In genomic region chr7:113239448-113240130, GRCm38 (mm10) we compare ENCODE assay signal across 16 mouse cellular contexts. TPM values are rescaled to one million over a fixed set of nuclear protein-coding genes. Genes with fewer than 3 reads are reported as not detected.
A peak's percentile ranks its signal among the peaks of the same experiment; 100 is the strongest.
DNase-seq lines count a peak whose midpoint lies in the region; ATAC-seq and TF ChIP-seq lines count a peak whose summit lies in the region.
"Had no signal": no experiment of that assay in that cellular context is flagged by ENCODE, and none has a peak within 500 bp of the region (broad histone marks: within the 10 kb centered on the region; RNA-seq: fewer than 3 reads in every experiment).

No protein-coding gene starts in this region.

- no peaks in the 10 kb centered on the region for H3K79me2 ChIP-seq in MEL (ENCODE audit: control insufficient read depth, insufficient read depth, low read length, poor library complexity)

- DNase-seq in heart, adult 18-20 months, result no peak
- DNase-seq in MEL (ENCODE audit: low read depth, low spot score), result peak; percentile 44
- no peak for DNase-seq in liver, embryonic 14.5 days (ENCODE audit: low read depth in 3 of 3, low spot score in 3 of 3)
- peak; percentile 72 for DNase-seq in lung, postnatal 36 days
- DNase-seq in gastrocnemius, postnatal 25 days, result no peak
- DNase-seq in kidney, postnatal 14 days, result no peak
- DNase-seq in layer of hippocampus, postnatal 36 days, result no peak
- DNase-seq: cerebellum, postnatal 14 days; forebrain, postnatal 0 days; retina, postnatal 1 day had no signal

- H3K4me1 ChIP-seq in heart, embryonic 14.5 days (ENCODE audit: control insufficient read depth in 2 of 2, insufficient read depth in 2 of 2, low read length in 2 of 2), result peaks cover 31 to 41% of the 10 kb centered on the region in 2 experiments
- peaks cover 8 to 34% of the 10 kb centered on the region in 2 experiments for H3K4me1 ChIP-seq in MEL (ENCODE audit: control insufficient read depth in 1 of 2, insufficient read depth in 2 of 2, low read length in 2 of 2)
- peaks cover 0 to 11% of the 10 kb centered on the region in 2 experiments; a peak in 2 of 4 replicates for H3K4me1 ChIP-seq in liver, embryonic 14.5 days (replicated peaks; ENCODE audit: control insufficient read depth in 2 of 2, insufficient read depth in 2 of 2, low read length in 1 of 2)
- H3K4me1 ChIP-seq: midbrain, embryonic 10.5 days had no signal

- H3K9ac ChIP-seq in heart, embryonic 14.5 days (ENCODE audit: low read length), result no peak overlapping the region
- no peak overlapping the region for H3K9ac ChIP-seq in MEL (ENCODE audit: control insufficient read depth, low read depth, low read length, poor library complexity, severe bottlenecking)
- H3K9ac ChIP-seq in liver, embryonic 14.5 days (replicated peaks), result no peak overlapping the region
- H3K9ac ChIP-seq: forebrain, postnatal 0 days; hindbrain, embryonic 15.5 days had no signal

- TF ChIP-seq RAD21 in MEL (IDR thresholded peaks at IDR 0.05; ENCODE audit: low read depth, low read length), result no peak

- TF ChIP-seq POLR2A in MEL (IDR thresholded peaks at IDR 0.05; ENCODE audit: control insufficient read depth in 1 of 2, insufficient read depth in 1 of 2, low read depth in 1 of 2, low read length in 2 of 2, poor library complexity in 1 of 2), result no peak

- H3K4me3 ChIP-seq in heart, embryonic 14.5 days (ENCODE audit: control insufficient read depth in 1 of 2, insufficient read depth in 1 of 2, low read depth in 1 of 2, low read length in 2 of 2), result no peak overlapping the region
- H3K4me3 ChIP-seq in MEL (ENCODE audit: control insufficient read depth in 1 of 2, insufficient read depth in 1 of 2, low read depth in 2 of 2, low read length in 2 of 2), result no peak overlapping the region
- H3K4me3 ChIP-seq in liver, embryonic 14.5 days (ENCODE audit: insufficient read depth in 1 of 2, low read depth in 2 of 2, low read length in 2 of 2), result no peak overlapping the region
- H3K4me3 ChIP-seq: hindbrain, embryonic 15.5 days; layer of hippocampus, adult 2 months; midbrain, embryonic 10.5 days; myocyte had no signal

- TF ChIP-seq EP300 in MEL (IDR thresholded peaks at IDR 0.05; ENCODE audit: low read depth in 1 of 2, low read length in 2 of 2), result no peak
- no peak for TF ChIP-seq EP300 in liver, embryonic 14.5 days (IDR thresholded peaks at IDR 0.05; ENCODE audit: low read depth)

- no peaks in the 10 kb centered on the region for H3K36me3 ChIP-seq in heart, embryonic 14.5 days (ENCODE audit: control insufficient read depth, insufficient read depth, low read length)
- H3K36me3 ChIP-seq in MEL (ENCODE audit: control insufficient read depth in 1 of 2, insufficient read depth in 2 of 2, low read length in 2 of 2), result peaks cover 0 to 23% of the 10 kb centered on the region in 2 experiments; a peak in 2 of 4 replicates
- no peaks in the 10 kb centered on the region for H3K36me3 ChIP-seq in liver, embryonic 14.5 days (replicated peaks; ENCODE audit: control insufficient read depth, insufficient read depth, low read depth)
- H3K36me3 ChIP-seq: hindbrain, embryonic 15.5 days; midbrain, embryonic 10.5 days had no signal

- H3K27ac ChIP-seq in heart, embryonic 14.5 days (replicated peaks in 1 of 2; ENCODE audit: control insufficient read depth in 1 of 2, insufficient read depth in 1 of 2, low read depth in 2 of 2, low read length in 2 of 2), result peak overlapping the region; percentile 27 to 72; a peak in 2 of 4 replicates
- H3K27ac ChIP-seq in MEL (ENCODE audit: control insufficient read depth, low read depth, low read length), result no peak overlapping the region
- H3K27ac ChIP-seq in liver, embryonic 14.5 days, result no peak overlapping the region
- H3K27ac ChIP-seq: hindbrain, embryonic 15.5 days; layer of hippocampus, adult 2 months; midbrain, embryonic 10.5 days had no signal

- 64% methylated on average over 4 of the region's 4 CpGs for WGBS in heart, embryonic 14.5 days
- WGBS in liver, embryonic 14.5 days (ENCODE audit: insufficient replicate concordance), result 42% methylated on average over 4 of the region's 4 CpGs

- ATAC-seq in heart, embryonic 14.5 days (ENCODE audit: insufficient number of reproducible peaks, insufficient read depth, low FRiP score, low read depth), result no peak
- peak; percentile 41; the same call in 1 of the 2 replicates for ATAC-seq in liver, embryonic 14.5 days (ENCODE audit: insufficient read depth)
- ATAC-seq: forebrain, postnatal 0 days; Patski had no signal

- no peak for TF ChIP-seq CTCF in MEL (IDR thresholded peaks at IDR 0.05 in 2 of 3, conservative IDR thresholded peaks at IDR 0.05 in 1 of 3; ENCODE audit: control insufficient read depth in 1 of 3, insufficient read depth in 1 of 3, low read depth in 2 of 3, low read length in 3 of 3, poor library complexity in 1 of 3, severe bottlenecking in 1 of 3)
- no peak for TF ChIP-seq CTCF in liver, embryonic 14.5 days (IDR thresholded peaks at IDR 0.05; ENCODE audit: low read depth)

- no peaks in the 10 kb centered on the region for H3K27me3 ChIP-seq in heart, embryonic 14.5 days (ENCODE audit: control insufficient read depth, insufficient read depth, low read length)
- no peaks in the 10 kb centered on the region for H3K27me3 ChIP-seq in MEL (ENCODE audit: control insufficient read depth in 1 of 2, insufficient read depth in 2 of 2, low read length in 2 of 2)
- H3K27me3 ChIP-seq in liver, embryonic 14.5 days (ENCODE audit: control insufficient read depth, insufficient read depth, low read length), result no peaks in the 10 kb centered on the region
- H3K27me3 ChIP-seq: hindbrain, embryonic 15.5 days; Patski had no signal

- no peak overlapping the region for H3K4me2 ChIP-seq in heart, embryonic 14.5 days (ENCODE audit: low read length)
- no peak overlapping the region for H3K4me2 ChIP-seq in liver, embryonic 14.5 days (ENCODE audit: low read depth)
- H3K4me2 ChIP-seq: hindbrain, embryonic 15.5 days had no signal

- no peaks in the 10 kb centered on the region for H3K9me3 ChIP-seq in heart, embryonic 14.5 days (ENCODE audit: control insufficient read depth, low read length)
- H3K9me3 ChIP-seq in MEL (replicated peaks; ENCODE audit: insufficient read depth, low read length), result no peaks in the 10 kb centered on the region
- no peaks in the 10 kb centered on the region for H3K9me3 ChIP-seq in liver, embryonic 14.5 days (ENCODE audit: control insufficient read depth, low read length)
- H3K9me3 ChIP-seq: hindbrain, embryonic 15.5 days; midbrain, embryonic 10.5 days had no signal

TF ChIP-seq in MEL, 35 proteins besides CTCF, POLR2A, EP300 and RAD21:
- no peak for TF ChIP-seq ELF1 (IDR thresholded peaks at IDR 0.05; ENCODE audit: low read depth, low read length)
- TF ChIP-seq MEF2A (IDR thresholded peaks at IDR 0.05; ENCODE audit: extremely low read depth, insufficient replicate concordance, low read depth, low read length, poor library complexity, severe bottlenecking), result no peak
- TF ChIP-seq MYC (IDR thresholded peaks at IDR 0.05; ENCODE audit: low read depth, low read length), result no peak
- no peak for TF ChIP-seq USF2 (IDR thresholded peaks at IDR 0.05; ENCODE audit: borderline replicate concordance in 1 of 2, insufficient read depth in 1 of 2, low read depth in 1 of 2, low read length in 2 of 2)
- no peak for TF ChIP-seq ZC3H11A (IDR thresholded peaks at IDR 0.05; ENCODE audit: low read depth, low read length)
- TF ChIP-seq MAX (IDR thresholded peaks at IDR 0.05; ENCODE audit: low read length), result no peak
- no peak for TF ChIP-seq JUND (IDR thresholded peaks at IDR 0.05; ENCODE audit: low read depth, low read length)
- no peak for TF ChIP-seq ZKSCAN1 (IDR thresholded peaks at IDR 0.05; ENCODE audit: low read depth, low read length)
- no peak for TF ChIP-seq TAL1 (IDR thresholded peaks at IDR 0.05; ENCODE audit: low read length)
- no peak for TF ChIP-seq GATA1 (IDR thresholded peaks at IDR 0.05; ENCODE audit: low read depth, low read length)
- no peak for TF ChIP-seq E2F4 (IDR thresholded peaks at IDR 0.05; ENCODE audit: borderline replicate concordance, low read depth, low read length)
- no peak for TF ChIP-seq CHD2 (IDR thresholded peaks at IDR 0.05; ENCODE audit: low read length)
- no peak for TF ChIP-seq NELFE (IDR thresholded peaks at IDR 0.05; ENCODE audit: low read depth, low read length)
- TF ChIP-seq MXI1 (IDR thresholded peaks at IDR 0.05; ENCODE audit: low read depth, low read length), result no peak
- no peak for TF ChIP-seq HCFC1 (IDR thresholded peaks at IDR 0.05; ENCODE audit: low read depth, low read length)

RNA-seq across cellular contexts. Expression of gene Arntl, which starts 32.3 kb away (rescaled TPM):
- polyA plus RNA-seq in heart, embryonic 14.5 days (2014; fragmentation: Nextera tagmentation; extraction: Ambion mirVana), result 7.7 and 8.4 TPM in 2 replicates
- 10 to 100 TPM; 18.5 to 22.6 TPM for total RNA-seq in heart, adult 18-20 months (2021)
- total RNA-seq in MEL (2012; rRNA removed), result 2.0 and 3.7 TPM in 2 replicates
- 1 to 10 TPM in 1 of 2 experiments, not detected in 1; 4.5 TPM for polyA plus RNA-seq in MEL (2012; ENCODE audit: insufficient read depth in 1 of 2, insufficient read length in 2 of 2, low read depth in 1 of 2, low replicate concordance in 2 of 2, missing spikeins in 1 of 2)
- 2.8 and 4.1 TPM in 2 replicates for polyA plus RNA-seq in liver, embryonic 14.5 days (2012; rRNA removed)
- polyA plus RNA-seq in liver, embryonic 14.5 days (2014; fragmentation: Nextera tagmentation; extraction: Ambion mirVana), result 4.6 and 5.1 TPM in 2 replicates
- 10 to 100 TPM in 1 of 2 experiments, 1 to 10 TPM in 1; 4.6 to 29.3 TPM for total RNA-seq in gastrocnemius, postnatal 25 days (2021)
- total RNA-seq in layer of hippocampus, postnatal 36 days (2021), result 10 to 100 TPM; 38.3 to 39.3 TPM

Comparison
In these comparisons a context has a peak if more than half of its experiments do, and no peak if none do; other contexts are left out.
1. H3K27ac ChIP-seq: peak in heart, embryonic 14.5 days (2 of 2); none in MEL (single experiment) and liver, embryonic 14.5 days (single experiment).
2. DNase-seq: peak in MEL (single experiment) and lung, postnatal 36 days (single experiment); none in heart, adult 18-20 months (0 of 2), liver, embryonic 14.5 days (0 of 3), gastrocnemius, postnatal 25 days (single experiment), kidney, postnatal 14 days (single experiment) and layer of hippocampus, postnatal 36 days (0 of 2).